Mouse (Mus musculus) cerebellum, postnatal 14 days (tissue): Measurements from ENCODE around the gene Haghl.
A peak's percentile ranks its signal among the peaks of the same experiment; 100 is the strongest.

Experiments
- DNase-seq, 2 experiments: peaks; one replicate each; pipeline ENCODE4 v3.0.0; 2021; ENCODE audit warnings: mixed read lengths in 2 of 2

Haghl gene

GRCm38 (mm10) chr17:25786280-25786679, 807 bp upstream of the Haghl start, which contains the start of gene Ccdc78:
TSS of gene Ccdc78 (plus strand) at chr17:25786580.
- DNase-seq = no peak

DNA sequence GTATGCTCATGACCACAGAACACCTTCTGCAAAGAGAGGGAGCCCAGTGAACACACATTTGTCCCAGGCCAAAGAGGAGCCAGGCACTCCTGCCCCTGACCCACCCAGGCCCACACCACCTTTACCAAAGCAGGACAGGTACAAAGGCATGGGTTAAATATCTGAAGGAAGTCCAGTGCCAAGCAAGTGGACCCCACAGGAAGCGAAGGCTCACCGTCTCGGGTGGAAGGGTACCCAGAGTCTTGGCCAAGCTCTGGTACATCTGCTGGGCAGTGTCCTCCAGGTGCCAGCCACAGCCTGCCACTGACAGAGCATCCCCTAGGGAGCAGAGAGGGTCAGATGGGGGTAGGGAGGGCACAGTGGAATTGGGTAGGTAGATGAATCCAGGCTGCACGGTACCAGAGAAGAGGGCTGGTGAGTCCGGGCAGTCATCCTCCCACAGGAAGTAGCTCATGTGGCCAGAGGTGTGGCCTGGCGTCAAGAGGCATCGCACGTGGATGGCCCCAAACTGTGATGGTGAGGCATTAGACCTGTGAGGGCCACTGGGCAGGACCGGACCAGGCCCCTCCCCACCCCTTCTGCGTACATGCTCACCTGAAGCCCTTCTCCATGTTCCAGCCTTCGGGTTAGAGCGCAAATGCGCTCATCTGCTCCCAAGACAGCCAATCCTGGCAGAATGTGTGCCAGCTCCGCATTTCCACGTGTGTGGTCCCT, 1.5 kb downstream of the Haghl start:
- no peak for DNase-seq

GRCm38 (mm10) chr17:25783086-25783485, 2.4 kb downstream of the Haghl start:
- DNase-seq = peak; percentile 56 to 59

DNA sequence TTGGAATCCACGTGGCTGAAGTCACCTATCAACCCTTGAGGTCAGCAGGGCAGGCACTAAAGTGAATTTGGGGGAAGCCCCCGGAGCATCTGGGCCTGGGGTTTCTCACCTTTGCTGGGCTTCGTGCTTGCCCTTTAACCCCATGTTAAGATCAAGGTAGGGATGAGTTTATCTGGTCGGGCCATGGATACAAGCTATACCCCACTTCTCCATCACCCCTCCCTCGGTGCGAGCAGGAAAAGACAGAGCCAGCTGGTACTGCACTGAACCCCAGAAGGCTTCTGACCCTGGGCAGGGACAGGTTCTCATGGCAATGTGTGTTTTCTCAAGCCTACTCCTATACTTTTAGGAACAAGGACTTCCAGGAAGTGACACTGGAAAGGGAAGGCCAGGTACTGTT, 4.1 kb downstream of the Haghl start:
- DNase-seq = no peak

DNA sequence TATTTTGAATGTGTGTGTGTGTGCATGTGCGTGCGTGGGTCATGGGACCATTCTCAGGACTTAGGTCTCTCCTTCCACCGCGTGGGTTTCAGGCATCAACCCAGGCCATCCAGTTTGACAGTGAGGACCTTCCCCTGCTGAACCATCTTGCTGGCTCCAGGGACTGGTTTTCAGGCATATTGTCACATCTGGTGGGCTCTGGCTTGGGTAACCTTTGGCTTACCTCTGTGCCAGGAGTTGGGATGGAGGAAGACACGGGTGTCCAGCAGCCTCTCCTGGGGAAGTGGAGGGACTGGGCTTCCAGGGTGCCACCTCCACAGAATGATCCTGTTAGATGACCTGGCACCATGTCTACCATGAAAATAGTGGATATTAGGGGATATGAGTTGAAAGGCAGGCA, 7.5 kb downstream of the Haghl start:
- DNase-seq = no peak

DNA sequence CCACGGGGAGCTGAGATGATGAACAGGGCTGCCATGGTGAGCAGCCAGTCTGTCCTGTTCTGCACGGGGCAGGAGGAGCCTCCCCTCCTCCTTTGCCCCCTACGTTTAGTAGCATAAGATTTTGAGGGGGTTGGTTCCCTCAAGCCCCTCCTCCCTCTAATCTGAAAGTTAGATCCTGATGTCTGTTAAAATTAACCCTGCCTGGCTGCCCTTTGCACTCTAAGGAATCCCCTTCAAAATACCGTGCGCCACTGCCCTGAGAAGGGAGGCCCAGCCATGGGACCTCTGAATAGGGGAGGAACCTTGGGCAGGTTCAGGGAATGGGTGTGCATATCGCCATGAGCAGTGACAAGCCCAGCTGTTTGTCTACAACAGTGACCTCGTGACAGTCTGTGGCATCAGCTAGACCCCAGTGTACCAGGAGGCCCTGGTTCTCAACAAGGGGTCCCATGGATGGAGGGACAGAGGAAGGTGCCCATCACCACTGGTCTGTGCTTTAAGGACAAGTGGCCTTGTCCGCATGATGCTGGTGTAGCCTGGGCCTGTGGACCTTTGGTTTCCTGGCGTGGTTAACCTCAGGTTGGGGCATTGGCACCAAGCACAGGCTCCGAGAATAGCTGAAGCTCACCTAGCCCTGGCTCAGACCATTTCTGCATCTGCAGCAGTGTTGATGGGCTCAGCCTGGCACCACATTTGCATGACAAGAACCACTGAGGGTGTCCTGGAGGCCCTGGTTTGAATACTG, 10.0 kb downstream of the Haghl start:
- no peak for DNase-seq

DNA sequence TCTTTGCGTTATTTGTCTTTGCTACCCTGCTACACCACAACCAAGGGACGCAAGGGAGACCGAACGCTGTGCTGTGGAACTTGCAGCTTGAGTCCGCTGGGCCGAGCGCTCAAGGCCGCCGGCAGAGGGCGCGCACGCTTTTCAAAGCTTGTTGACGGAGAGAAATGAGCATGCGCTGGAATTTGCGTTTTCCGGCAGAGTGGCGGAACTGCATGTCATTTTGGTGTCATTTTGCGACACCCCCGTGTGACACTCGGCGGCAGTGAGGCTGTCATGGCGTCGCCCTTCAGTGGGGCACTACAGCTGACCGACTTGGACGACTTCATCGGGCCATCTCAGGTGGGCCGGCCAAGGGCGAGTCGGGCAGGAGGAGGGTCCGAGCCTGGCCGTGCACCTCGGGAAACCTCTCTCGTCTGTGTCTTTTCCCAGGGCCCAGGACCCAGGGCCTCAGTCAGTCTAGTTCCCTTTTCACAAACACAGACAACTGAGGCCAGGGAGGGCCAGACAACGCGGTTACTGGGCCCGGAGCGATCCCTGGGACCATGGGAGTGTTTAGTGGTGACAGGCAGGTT, 11.8 kb downstream of the Haghl start, which contains the start of gene Narfl:
TSS of gene Narfl (plus strand) at position 228 of the 572 bp plus-strand sequence.
- peak; percentile 99 for DNase-seq

DNA sequence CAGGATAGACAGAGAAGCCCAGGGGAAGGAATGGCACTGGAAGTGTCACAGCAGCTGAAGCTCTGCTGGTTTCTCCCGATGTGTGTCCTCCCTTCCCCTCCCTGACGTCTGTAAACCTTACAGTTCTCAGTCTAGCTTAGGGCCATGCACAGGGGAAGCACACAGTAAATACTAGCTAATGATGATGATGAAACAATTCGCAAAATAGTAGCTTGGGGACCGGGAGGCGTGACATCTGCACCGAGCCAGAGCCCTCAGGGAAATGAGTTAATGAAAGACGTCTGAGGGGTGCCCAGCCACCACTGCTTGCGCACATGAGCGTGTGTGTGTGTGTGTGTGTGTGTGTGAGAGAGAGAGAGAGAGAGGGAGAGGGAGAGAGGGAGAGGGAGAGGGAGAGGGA, 16.1 kb downstream of the Haghl start:
- no peak for DNase-seq

DNA sequence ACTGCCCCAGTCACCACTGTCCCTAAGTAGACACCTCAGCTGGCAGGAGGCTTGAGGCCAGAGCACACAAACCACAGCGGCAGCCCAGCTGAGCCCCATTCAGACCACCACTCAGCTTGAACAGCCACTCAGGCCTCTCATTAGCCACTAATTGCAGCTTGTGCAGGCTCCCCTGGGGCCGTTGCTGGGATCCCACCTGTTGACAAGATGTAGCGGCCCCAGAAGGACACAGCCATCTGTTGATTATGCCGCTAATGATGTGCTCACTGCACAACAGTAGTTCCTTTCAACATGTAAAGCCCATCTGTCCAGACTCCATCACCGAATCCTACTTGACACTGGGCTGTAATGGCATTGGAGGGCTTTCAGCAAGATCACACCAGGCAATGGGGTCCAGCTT, 19.6 kb downstream of the Haghl start:
- DNase-seq = no peak

- no peak for DNase-seq
Observed at GRCm38 (mm10) chr17:25762591-25762990, 22.9 kb downstream of the Haghl start.

- DNase-seq = no peak
Observed at GRCm38 (mm10) chr17:25761561-25761970, 23.9 kb downstream of the Haghl start.

DNA sequence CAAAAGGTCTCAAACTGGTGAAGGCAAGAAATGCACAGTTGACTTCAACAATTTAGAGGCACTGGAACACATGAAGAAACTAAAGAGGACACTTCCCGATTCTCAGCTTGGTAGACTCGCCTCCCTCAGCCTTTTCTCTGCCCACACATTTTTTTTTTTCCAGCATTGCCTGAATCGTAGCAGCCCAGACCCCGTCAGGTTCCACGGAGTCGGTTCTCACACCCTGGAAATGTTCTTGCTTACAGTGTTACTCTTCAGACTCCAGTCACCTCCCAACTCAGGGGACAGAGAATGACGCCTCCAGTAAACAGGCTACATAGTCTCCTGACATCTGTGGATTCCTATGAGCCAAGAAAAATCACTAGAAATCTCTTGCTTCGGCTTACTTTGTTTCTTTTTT, 25.3 kb downstream of the Haghl start:
- no peak for DNase-seq

DNA sequence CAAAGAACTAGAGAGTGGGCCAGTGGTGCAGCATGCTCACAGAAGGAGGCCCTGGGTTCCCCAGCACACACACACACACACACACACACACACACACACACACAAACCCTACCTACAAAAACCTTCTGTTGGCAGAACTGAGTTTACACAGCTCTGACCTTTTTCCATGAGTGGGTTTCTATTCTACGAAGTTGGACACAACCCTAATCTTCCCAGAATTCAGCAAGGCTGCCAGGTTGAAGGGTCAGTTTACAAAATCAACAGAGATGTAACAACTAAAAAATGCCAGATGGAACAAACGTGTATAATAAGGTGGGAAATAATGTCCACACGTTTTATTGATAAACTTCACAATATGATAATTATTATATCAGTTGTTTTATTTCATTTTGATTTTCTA, 27.8 kb downstream of the Haghl start:
- DNase-seq = no peak

DNA sequence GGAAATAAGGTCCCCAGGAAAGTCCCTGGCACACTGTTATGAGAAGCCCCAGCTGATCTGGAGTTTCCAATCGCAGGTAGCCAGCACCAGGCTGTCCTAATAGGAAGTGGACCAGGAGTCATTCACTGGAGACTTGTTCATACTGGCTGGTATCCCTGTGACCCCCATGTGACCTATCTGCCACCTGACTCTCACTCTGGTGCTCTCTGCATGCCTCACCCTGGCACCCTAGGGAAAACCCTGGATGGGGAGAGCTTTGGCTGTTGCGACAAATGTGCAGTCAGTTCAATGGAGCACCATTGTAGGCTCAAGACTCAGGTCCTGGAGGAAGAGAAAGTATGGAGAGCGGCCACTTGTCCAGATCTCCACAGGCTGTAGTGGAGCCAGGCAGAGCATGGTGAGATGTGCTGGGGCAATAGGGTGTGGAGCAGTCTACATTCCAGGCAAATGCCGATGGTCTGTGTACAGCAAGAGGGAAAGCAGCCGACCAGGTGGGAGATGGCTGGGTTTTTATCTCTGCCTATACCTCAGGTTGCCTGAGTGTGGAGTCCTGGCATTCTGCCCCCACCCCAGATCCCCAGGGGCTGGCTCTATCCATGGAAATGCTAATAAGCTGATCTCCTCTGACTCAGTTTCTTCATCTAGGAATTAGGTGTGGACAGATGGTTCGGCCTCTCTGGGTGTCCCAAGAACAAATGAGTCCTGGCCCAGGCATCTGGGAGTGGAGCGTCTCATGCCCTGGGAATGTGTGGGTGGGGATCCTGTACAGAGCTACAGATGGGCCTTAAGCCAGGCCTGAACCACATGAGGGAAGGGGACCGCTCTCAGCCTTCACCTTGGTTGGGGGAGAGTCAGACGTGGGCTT, 28.9 kb downstream of the Haghl start:
- DNase-seq = no peak

DNA sequence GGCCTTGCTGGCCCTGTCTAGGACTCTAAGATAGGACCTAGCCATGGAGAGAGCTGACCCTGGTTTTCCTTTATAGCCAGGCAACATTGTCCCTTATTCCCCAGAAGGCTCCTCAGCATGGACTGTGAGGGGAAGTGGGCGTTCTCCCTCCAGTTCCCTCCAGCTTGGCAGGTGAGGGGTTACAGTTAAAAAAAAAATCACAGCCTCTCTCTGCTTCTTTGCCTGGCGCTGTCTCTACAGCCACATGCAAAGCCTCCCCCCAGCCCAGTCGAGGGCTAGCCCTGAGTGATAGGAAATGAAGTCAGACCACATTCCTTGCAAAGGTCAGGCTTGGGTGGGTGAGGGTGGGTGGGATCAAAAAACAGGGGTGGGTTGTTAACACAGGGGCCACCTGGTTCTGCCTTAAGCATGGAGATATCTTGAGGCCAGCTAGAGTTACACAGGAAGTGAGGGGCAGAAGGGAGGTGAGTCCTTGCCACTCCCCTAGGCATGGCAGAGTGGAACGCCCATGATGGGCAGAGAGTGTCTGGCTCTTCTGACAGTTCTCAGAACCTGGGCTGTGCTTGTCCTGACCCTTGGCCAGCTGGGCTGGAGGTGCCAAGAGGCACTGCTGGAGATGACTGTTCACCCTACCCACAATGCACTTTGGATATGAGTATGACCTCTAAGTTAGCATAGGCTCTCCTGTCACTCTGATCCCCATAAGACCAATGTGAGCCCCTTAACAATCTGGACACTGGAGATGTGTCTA, 29.7 kb downstream of the Haghl start:
- no peak for DNase-seq

- DNase-seq = no peak
Observed at GRCm38 (mm10) chr17:25755086-25755485, 30.4 kb downstream of the Haghl start.

DNA sequence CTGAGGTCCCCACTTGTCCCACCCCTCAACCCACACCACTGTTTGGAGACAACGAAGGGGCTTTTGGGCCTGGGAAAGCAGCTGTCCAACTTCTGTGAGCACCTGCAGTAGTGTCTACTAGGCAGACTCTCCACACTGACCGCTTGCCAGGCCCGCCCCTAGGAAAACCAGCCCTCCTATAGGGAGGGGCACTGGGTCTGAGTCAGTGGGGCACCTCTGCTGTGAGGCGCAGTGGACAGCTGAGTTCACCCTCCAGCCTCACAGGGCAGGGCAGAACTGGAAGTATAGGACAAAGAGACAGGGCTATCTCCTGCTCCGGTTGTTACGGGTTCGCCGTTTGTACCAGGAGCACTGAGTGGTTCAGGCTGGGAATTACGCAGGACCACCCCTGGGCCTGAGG, 31.2 kb downstream of the Haghl start, which contains the start of gene Msln:
TSS of gene Msln (minus strand) at position 138 of the 400 bp plus-strand sequence.
- DNase-seq = no peak

DNA sequence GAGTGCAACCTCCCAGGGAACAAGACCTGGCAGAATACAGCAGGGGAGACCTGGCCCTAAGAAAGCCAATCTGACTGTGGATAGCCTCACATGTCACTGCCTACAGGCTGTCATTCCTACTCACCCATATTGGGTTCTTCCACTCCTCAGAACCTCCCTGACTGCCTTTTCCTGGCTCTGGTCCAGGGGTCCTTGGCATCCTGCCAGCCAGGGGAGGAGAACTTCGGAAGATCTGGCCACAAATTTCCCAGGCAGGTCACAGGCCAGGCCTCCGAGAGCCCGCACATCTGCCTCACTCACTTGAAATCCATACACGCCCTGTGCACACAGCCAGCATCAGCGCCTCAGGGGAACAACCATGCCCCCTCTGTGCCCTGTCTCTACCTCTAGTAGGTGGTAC, 34.0 kb downstream of the Haghl start:
- DNase-seq = peak; percentile 50 to 79

DNA sequence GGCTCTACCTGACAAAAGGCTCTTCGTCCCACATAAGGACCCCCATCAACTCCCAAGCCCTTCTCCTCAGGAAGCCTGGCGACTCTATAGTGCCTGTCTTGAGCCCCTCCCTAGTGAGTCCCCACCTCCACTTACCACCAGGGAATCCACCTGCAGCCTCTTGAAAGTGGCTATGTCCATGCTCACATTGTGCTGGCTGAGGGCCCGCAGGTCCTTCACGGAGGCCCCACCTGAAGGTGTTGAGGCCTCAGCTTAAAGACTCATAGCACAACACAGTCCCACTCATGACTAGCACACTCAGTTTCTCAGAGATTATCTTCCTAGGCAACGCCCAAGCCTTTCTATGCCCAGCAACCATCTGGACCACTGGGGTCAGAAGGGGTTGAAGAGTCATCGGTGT, 36.2 kb downstream of the Haghl start:
- DNase-seq = no peak

DNA sequence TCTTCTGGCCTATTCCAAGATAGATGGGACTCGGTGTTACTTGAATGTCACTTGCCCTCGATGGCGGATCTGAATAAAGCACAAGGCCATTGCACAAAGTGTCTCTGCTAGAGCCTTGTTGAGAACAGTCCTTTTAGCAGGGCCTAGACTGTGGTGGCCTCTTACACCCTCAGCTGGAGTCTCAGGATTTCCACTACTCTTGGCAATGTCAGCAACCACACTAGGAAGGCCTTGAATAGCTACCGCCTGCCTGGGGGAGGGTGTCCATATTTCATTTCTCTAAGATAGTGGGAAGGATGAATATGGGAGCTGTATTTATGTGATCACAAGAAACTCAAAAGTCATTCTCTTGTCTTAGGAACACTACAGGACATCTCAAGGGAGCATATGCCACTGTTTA, 37.2 kb downstream of the Haghl start:
- no peak for DNase-seq

DNA sequence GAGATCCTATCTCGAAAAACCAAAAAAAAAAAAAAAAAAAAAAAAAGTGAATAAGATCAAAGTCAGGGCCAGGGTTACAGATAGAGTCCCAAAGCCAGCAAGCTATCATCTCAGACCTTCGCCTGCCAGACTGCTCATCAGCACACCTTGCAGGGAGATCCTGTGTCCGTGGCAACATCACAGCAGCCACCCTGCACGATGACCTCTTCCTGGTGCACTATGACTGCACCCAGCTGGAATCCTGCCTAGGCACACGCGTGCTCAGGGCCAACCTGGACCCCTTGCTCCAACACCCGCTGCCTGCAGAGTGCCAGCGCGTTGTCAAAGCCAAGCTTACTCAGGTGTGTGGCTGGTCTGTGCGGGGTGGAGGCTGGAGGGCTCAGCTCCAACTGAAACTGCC, 41.2 kb downstream of the Haghl start:
- no peak for DNase-seq

DNA sequence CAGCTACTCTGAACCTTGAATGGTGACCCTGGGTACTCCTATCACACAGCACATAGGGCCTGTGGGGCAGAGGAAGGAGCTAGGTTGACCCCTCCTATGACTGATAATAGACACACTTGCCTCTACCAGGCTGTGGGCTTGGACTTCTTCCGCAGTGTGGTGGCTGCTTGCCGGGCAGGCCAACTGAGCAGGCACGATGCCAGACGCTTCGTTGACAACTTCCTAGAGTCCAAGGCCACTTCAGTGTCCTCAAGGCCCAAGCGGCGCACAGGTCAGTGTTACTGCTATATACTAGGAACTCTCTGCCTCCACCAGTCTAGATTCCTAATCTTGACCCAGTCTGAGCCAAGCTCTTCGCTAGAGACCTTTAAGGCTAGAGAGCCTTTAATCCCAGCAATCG, 41.6 kb downstream of the Haghl start:
- DNase-seq = peak in 1 of 2 experiments; percentile 32
